Mouse (Mus musculus) ES-E14 (cell line): ENCODE results near the gene Rnf220. TPM values are rescaled to one million over a fixed set of nuclear protein-coding genes. Genes with fewer than 3 reads are reported as not detected.

ENCODE experiments used
- DNase-seq: peaks from one replicate; pipeline ENCODE4 v3.0.0-alpha.2; 2013; ENCODE audit warnings: low read depth, low spot score
- H3K27ac ChIP-seq: 2 replicates; pipeline ENCODE4 v1.5.1; 2012; ENCODE audit warnings: low read depth, mild to moderate bottlenecking, low read length, moderate library complexity, mixed read lengths; ENCODE audit not compliant: poor library complexity, insufficient read depth, severe bottlenecking
- H3K36me3 ChIP-seq: 2 replicates; pipeline ENCODE4 v1.6.1; 2012; ENCODE audit warnings: mild to moderate bottlenecking, low read length, moderate library complexity, mixed read lengths; ENCODE audit not compliant: control insufficient read depth, poor library complexity, insufficient read depth, severe bottlenecking
- H3K4me1 ChIP-seq, 2 experiments: fragments of 150-350 bp in 1 of 2; sonication (generic) in 1 of 2; 2 replicates each; pipeline ENCODE4 v1.6.1; 2012; ENCODE audit warnings: low read length in 2 of 2, mild to moderate bottlenecking in 1 of 2, mixed read lengths in 1 of 2; ENCODE audit not compliant: control insufficient read depth in 2 of 2, insufficient read depth in 2 of 2, poor library complexity in 1 of 2
- H3K4me3 ChIP-seq, 2 experiments: fragments of 150-350 bp in 1 of 2; sonication (generic) in 1 of 2; 2 replicates each; pipeline ENCODE4 v1.5.1; 2012; ENCODE audit warnings: low read length in 2 of 2, low read depth in 1 of 2, mild to moderate bottlenecking in 1 of 2, mixed read lengths in 1 of 2; ENCODE audit not compliant: insufficient read depth in 1 of 2, poor library complexity in 1 of 2, severe bottlenecking in 1 of 2
- H3K9ac ChIP-seq: 2 replicates; pipeline ENCODE4 v1.6.1; 2012; ENCODE audit warnings: low read depth, mild to moderate bottlenecking, low read length, mixed read lengths; ENCODE audit not compliant: poor library complexity, insufficient read depth, severe bottlenecking
- H3K9me3 ChIP-seq: fragments of 150-350 bp; sonication (generic); 2 replicates; pipeline ENCODE4 v1.6.1; 2012; ENCODE audit warnings: low read depth, mild to moderate bottlenecking, low read length; ENCODE audit not compliant: control insufficient read depth, insufficient read depth
- CHD2 ChIP-seq: IDR thresholded peaks from 2 replicates; pipeline ENCODE4 v1.6.1; 2014; ENCODE audit warnings: mild to moderate bottlenecking, low read depth, low read length, inconsistent platforms
- HCFC1 ChIP-seq: IDR thresholded peaks from 2 replicates; pipeline ENCODE4 v1.6.1; 2012; ENCODE audit warnings: low read length, inconsistent platforms, borderline replicate concordance; ENCODE audit not compliant: insufficient read depth
- MAFK ChIP-seq: IDR thresholded peaks from 2 replicates; pipeline ENCODE4 v1.6.1; 2014; ENCODE audit warnings: mild to moderate bottlenecking, low read depth, low read length, inconsistent platforms; ENCODE audit not compliant: insufficient read depth
- ZC3H11A ChIP-seq: IDR thresholded peaks from 2 replicates; pipeline ENCODE4 v1.6.1; 2012; ENCODE audit warnings: low read depth, mild to moderate bottlenecking, inconsistent platforms, low read length, borderline replicate concordance
- ZNF384 ChIP-seq: IDR thresholded peaks from 2 replicates; pipeline ENCODE4 v1.6.1; 2012; ENCODE audit warnings: low read depth, low read length, inconsistent platforms
- in situ Hi-C, 2 experiments: fragments of 600-800 bp; cut with MboI; formaldehyde crosslinking; loops; one replicate each; pipeline ENCODE4 v1.15.1; 2025; ENCODE audit warnings: low sequenced_read_pairs in 2 of 2, inconsistent platforms in 1 of 2; ENCODE audit not compliant: unreplicated experiment in 2 of 2
- total RNA-seq: library from RNA; depleted of rRNA; stranded (reverse); fragments of 300-350 nt; gene quantifications from 2 replicates; pipeline ENCODE4 v1.2.3, GENCODE M21; 2012

The Rnf220 gene
- total RNA-seq, 1 experiment, result 130 TPM

GRCm38 (mm10) chr4:117270278-117270677, 226.6 kb downstream of the Rnf220 start:
- Histone ChIP-seq H3K9me3 (no peaks in the 10 kb centered on the region), H3K4me1 (peaks cover 2 to 19% of the 10 kb centered on the region in 2 experiments; a peak in 2 of 4 replicates), H3K9ac (no peak overlapping the region), H3K27ac (no peak overlapping the region), H3K36me3 (peaks cover 23% of the 10 kb centered on the region), H3K4me3 (no peak overlapping the region)
- TF ChIP-seq ZNF384, result no peak
- TF ChIP-seq CHD2, result no peak
- no peak for TF ChIP-seq HCFC1
- TF ChIP-seq ZC3H11A, result peak; percentile 67; the same call in 1 of the 2 replicates
- TF ChIP-seq MAFK, result no peak
- in situ Hi-C loops, result no loop called here
- DNase-seq, result peak; percentile 85

GRCm38 (mm10) chr4:117267831-117268437, 228.9 kb downstream of the Rnf220 start:
- peaks cover 2 to 19% of the 10 kb centered on the region in 2 experiments; a peak in 2 of 4 replicates for H3K4me1 ChIP-seq
- H3K9me3 ChIP-seq, result no peaks in the 10 kb centered on the region
- H3K4me3 ChIP-seq, result peak overlapping the region; percentile 42 to 53
- H3K27ac ChIP-seq, result no peak overlapping the region
- H3K9ac ChIP-seq, result peak overlapping the region; percentile 49
- TF ChIP-seq HCFC1 (no peak), MAFK (no peak), ZNF384 (no peak), CHD2 (no peak), ZC3H11A (no peak)
- in situ Hi-C loops, result no loop called here
- DNase-seq, result no peak
- peaks cover 15% of the 10 kb centered on the region for H3K36me3 ChIP-seq

GRCm38 (mm10) chr4:117267284-117267683, 229.6 kb downstream of the Rnf220 start:
- Histone ChIP-seq H3K4me1 (peaks cover 2 to 20% of the 10 kb centered on the region in 2 experiments; a peak in 2 of 4 replicates), H3K27ac (no peak overlapping the region), H3K36me3 (peaks cover 10% of the 10 kb centered on the region; the same call in 1 of the 2 replicates), H3K4me3 (no peak overlapping the region), H3K9ac (peak overlapping the region; percentile 49; the same call in 1 of the 2 replicates), H3K9me3 (no peaks in the 10 kb centered on the region)
- peak; percentile 75 for DNase-seq
- TF ChIP-seq MAFK (no peak), ZC3H11A (peak; percentile 70), CHD2 (no peak)
- in situ Hi-C loops, result no loop called here

GRCm38 (mm10) chr4:117262987-117263386, 233.9 kb downstream of the Rnf220 start:
- no peaks in the 10 kb centered on the region for H3K9me3 ChIP-seq
- H3K9ac ChIP-seq, result no peak overlapping the region
- peaks cover 2 to 11% of the 10 kb centered on the region in 2 experiments; a peak in 2 of 4 replicates for H3K4me1 ChIP-seq
- in situ Hi-C loops, result no loop called here
- no peak for DNase-seq
- no peaks in the 10 kb centered on the region for H3K36me3 ChIP-seq
- no peak overlapping the region for H3K4me3 ChIP-seq
- TF ChIP-seq ZNF384, result no peak
- H3K27ac ChIP-seq, result no peak overlapping the region
